Mouse (Mus musculus): ENCODE data around the gene Pacs1. TPM values are rescaled to one million over a fixed set of nuclear protein-coding genes. Genes with fewer than 3 reads are reported as not detected.

The Pacs1 gene
- polyA plus RNA-seq, 1 experiment, result 40.6 TPM

DNA sequence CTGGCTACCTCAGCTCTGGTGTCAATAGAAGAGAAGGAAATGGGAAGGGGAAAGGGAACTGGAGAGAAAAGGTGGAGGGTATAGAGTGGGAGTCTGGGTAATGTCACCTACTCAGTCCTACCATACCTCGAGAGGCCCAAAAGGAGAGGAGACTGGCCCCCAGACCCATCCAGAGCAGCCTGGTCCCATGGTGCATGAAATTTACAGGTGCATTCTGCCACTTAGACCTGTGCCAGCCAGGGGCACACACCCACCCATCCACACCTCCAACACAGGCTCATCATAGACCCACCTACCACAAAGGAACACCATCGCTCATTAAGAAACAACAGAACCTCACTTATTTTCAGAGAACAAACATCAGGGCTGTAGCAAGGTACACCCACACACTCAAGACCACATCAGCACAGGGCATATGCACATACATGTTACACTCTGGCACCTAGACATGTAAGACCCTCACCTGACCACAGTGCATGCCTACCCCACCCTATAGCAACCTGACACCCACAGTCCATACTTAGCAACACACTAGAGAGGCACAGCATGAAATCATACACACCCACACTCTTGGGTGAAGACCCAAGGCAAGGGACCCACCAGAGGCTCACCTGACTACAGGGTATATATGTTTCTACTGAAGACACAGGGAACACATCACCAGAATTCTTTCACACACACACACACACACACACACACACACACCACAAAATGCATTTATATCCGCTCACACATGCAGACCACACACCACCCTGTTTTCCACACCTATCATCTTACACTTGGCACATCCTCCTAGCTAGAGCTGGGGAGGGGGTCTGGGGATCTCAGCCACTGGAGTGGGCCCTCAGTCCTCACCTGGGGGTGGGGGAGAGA, 188.7 kb downstream of the Pacs1 start:
- no peak for DNase-seq
- no peak for TF ChIP-seq POLR2A (IDR thresholded peaks at IDR 0.05; ENCODE audit: borderline replicate concordance, extremely low read depth, low read depth, low read length)
- no peak for TF ChIP-seq CTCF (IDR thresholded peaks at IDR 0.05; ENCODE audit: insufficient read depth, low read length)
- WGBS, result 61% methylated on average over 3 of the region's 3 CpGs
- Histone ChIP-seq H3K4me3 (replicated peaks; ENCODE audit: extremely low read depth, low read depth, low read length) (no peak overlapping the region), H3K4me1 (ENCODE audit: control insufficient read depth, insufficient read depth, low read length) (peaks cover 4% of the 10 kb centered on the region)

Other genes starting within 250 kb of the Pacs1 start
- 4.3 and 5.9 TPM in 2 replicates for gene Slc29a2, start 249.3 kb downstream of the Pacs1 start, polyA plus RNA-seq (2012; rRNA removed)
- gene B4gat1, start 234.3 kb downstream of the Pacs1 start, polyA plus RNA-seq (2012; rRNA removed), result 38.0 and 38.7 TPM in 2 replicates
- gene AC124502.3, start 234.2 kb downstream of the Pacs1 start, polyA plus RNA-seq (2012; rRNA removed), result 0.58 and 0.78 TPM in 2 replicates
- gene Brms1, start 231.8 kb downstream of the Pacs1 start, polyA plus RNA-seq (2012; rRNA removed), result 36.3 and 40.4 TPM in 2 replicates
- gene Rin1, start 222.6 kb downstream of the Pacs1 start, polyA plus RNA-seq (2012; rRNA removed), result 10.2 and 10.4 TPM in 2 replicates
- 20.9 and 22.6 TPM in 2 replicates for gene Cd248, start 205.0 kb downstream of the Pacs1 start, polyA plus RNA-seq (2012; rRNA removed)
- 10.7 and 11.8 TPM in 2 replicates for gene Tmem151a, start 187.6 kb downstream of the Pacs1 start, polyA plus RNA-seq (2012; rRNA removed)
- gene Yif1a, start 184.6 kb downstream of the Pacs1 start, polyA plus RNA-seq (2012; rRNA removed), result 154 and 165 TPM in 2 replicates
- 1.2 and 1.3 TPM in 2 replicates for gene Cnih2, start 174.6 kb downstream of the Pacs1 start, polyA plus RNA-seq (2012; rRNA removed)
- gene Rab1b, start 166.0 kb downstream of the Pacs1 start, polyA plus RNA-seq (2012; rRNA removed), result 213 and 232 TPM in 2 replicates
- 35.5 and 47.3 TPM in 2 replicates for gene Klc2, start 154.6 kb downstream of the Pacs1 start, polyA plus RNA-seq (2012; rRNA removed)
- 121 and 132 TPM in 2 replicates for gene Sf3b2, start 22.3 kb upstream of the Pacs1 start, polyA plus RNA-seq (2012; rRNA removed)
- gene Gal3st3, start 25.2 kb upstream of the Pacs1 start, polyA plus RNA-seq (2012; rRNA removed), result 1.9 and 2.3 TPM in 2 replicates
- not detected in 2 replicates for gene Catsper1, start 62.6 kb upstream of the Pacs1 start, polyA plus RNA-seq (2012; rRNA removed)
- gene Cst6, start 76.5 kb upstream of the Pacs1 start, polyA plus RNA-seq (2012; rRNA removed), result 1.9 and 32.5 TPM in 2 replicates
- gene Eif1ad, start 93.6 kb upstream of the Pacs1 start, polyA plus RNA-seq (2012; rRNA removed), result 15.5 and 21.4 TPM in 2 replicates
- gene Banf1, start 94.0 kb upstream of the Pacs1 start, polyA plus RNA-seq (2012; rRNA removed), result 68.1 and 94.3 TPM in 2 replicates
- 15.6 and 35.7 TPM in 2 replicates for gene Sart1, start 115.6 kb upstream of the Pacs1 start, polyA plus RNA-seq (2012; rRNA removed)
- gene Tsga10ip, start 129.4 kb upstream of the Pacs1 start, polyA plus RNA-seq (2012; rRNA removed), result not detected in 2 replicates
- gene Drap1, start 151.9 kb upstream of the Pacs1 start, polyA plus RNA-seq (2012; rRNA removed), result 151 and 176 TPM in 2 replicates
- 85.2 and 86.7 TPM in 2 replicates for gene AI837181, start 152.0 kb upstream of the Pacs1 start, polyA plus RNA-seq (2012; rRNA removed)
- 0.34 and 0.36 TPM in 2 replicates for gene Fosl1, start 174.4 kb upstream of the Pacs1 start, polyA plus RNA-seq (2012; rRNA removed)
- gene Ccdc85b, start 184.8 kb upstream of the Pacs1 start, polyA plus RNA-seq (2012; rRNA removed), result 15.8 and 17.0 TPM in 2 replicates
- gene Fibp, start 187.5 kb upstream of the Pacs1 start, polyA plus RNA-seq (2012; rRNA removed), result 129 and 144 TPM in 2 replicates
- gene Ctsw, start 195.4 kb upstream of the Pacs1 start, polyA plus RNA-seq (2012; rRNA removed), result 4.9 and 5.7 TPM in 2 replicates
- gene Efemp2, start 200.8 kb upstream of the Pacs1 start, polyA plus RNA-seq (2012; rRNA removed), result 96.9 and 103 TPM in 2 replicates
- 50.3 and 53.0 TPM in 2 replicates for gene Mus81, start 215.3 kb upstream of the Pacs1 start, polyA plus RNA-seq (2012; rRNA removed)
- gene Cfl1, start 217.3 kb upstream of the Pacs1 start, polyA plus RNA-seq (2012; rRNA removed), result 439 and 568 TPM in 2 replicates
- gene 1700020D05Rik, start 230.7 kb upstream of the Pacs1 start, polyA plus RNA-seq (2012; rRNA removed), result 1.1 and 1.2 TPM in 2 replicates
- gene Snx32, start 237.4 kb upstream of the Pacs1 start, polyA plus RNA-seq (2012; rRNA removed), result 8.8 and 15.6 TPM in 2 replicates